Mouse (Mus musculus) limb, embryonic 10.5 days (tissue): ENCODE results near the gene Plcl1. TPM values are rescaled to one million over a fixed set of nuclear protein-coding genes. Genes with fewer than 3 reads are reported as not detected.

Experiments used
- DNase-seq: peaks from one replicate; pipeline ENCODE4 v3.0.0-alpha.2; 2017; ENCODE audit warnings: low spot score
- H3K27ac ChIP-seq: fragments of 300-500 bp; sonication (generic); 2 replicates; pipeline ENCODE4 v1.5.1; 2016; ENCODE audit warnings: mild to moderate bottlenecking
- H3K27me3 ChIP-seq: fragments of 300-500 bp; sonication (generic); 2 replicates; pipeline ENCODE4 v1.6.1; 2016; ENCODE audit warnings: low read depth, mild to moderate bottlenecking; ENCODE audit not compliant: poor library complexity, severe bottlenecking
- H3K36me3 ChIP-seq: fragments of 300-500 bp; sonication (generic); 2 replicates; pipeline ENCODE4 v1.6.1; 2016; ENCODE audit warnings: mild to moderate bottlenecking, moderate library complexity
- H3K4me1 ChIP-seq: fragments of 300-500 bp; sonication (generic); 2 replicates; pipeline ENCODE4 v1.6.1; 2016
- H3K4me3 ChIP-seq: fragments of 300-500 bp; sonication (generic); 2 replicates; pipeline ENCODE4 v1.5.1; 2016; ENCODE audit warnings: mild to moderate bottlenecking, moderate library complexity
- H3K9me3 ChIP-seq: fragments of 300-500 bp; sonication (generic); replicated peaks from 2 replicates; pipeline ENCODE4 v1.6.1; 2016; ENCODE audit warnings: mild to moderate bottlenecking
- WGBS: fragments of 180-500 bp; shearing (Covaris S2); methylation state at CpG from one replicate; pipeline ENCODE4 v1.1.7; 2016; 5-methylcytosine and 5-hydroxymethylcytosine counted together
- polyA plus RNA-seq: library from polyadenylated mRNA; unstranded; fragments of >200 nt; fragmentation: Nextera tagmentation; extraction: Ambion mirVana; gene quantifications from 2 replicates; pipeline ENCODE4 v1.2.1, GENCODE M21; 2016

The Plcl1 gene
- polyA plus RNA-seq, 1 experiment from 2014 or later, result 0.54 TPM

GRCm38 (mm10) chr1:55666798-55667197, 261.1 kb downstream of the Plcl1 start:
- no peak overlapping the region for H3K4me3 ChIP-seq
- DNase-seq, result no peak
- WGBS, result 64% methylated on average over 5 of the region's 5 CpGs
- H3K4me1 ChIP-seq, result peaks cover 4% of the 10 kb centered on the region; the same call in 1 of the 2 replicates
- no peaks in the 10 kb centered on the region for H3K9me3 ChIP-seq
- H3K27me3 ChIP-seq, result no peaks in the 10 kb centered on the region
- H3K27ac ChIP-seq, result no peak overlapping the region
- no peaks in the 10 kb centered on the region for H3K36me3 ChIP-seq

- Histone ChIP-seq H3K27me3 (no peaks in the 10 kb centered on the region), H3K36me3 (no peaks in the 10 kb centered on the region), H3K9me3 (no peaks in the 10 kb centered on the region), H3K4me1 (peaks cover 4% of the 10 kb centered on the region; the same call in 1 of the 2 replicates), H3K4me3 (no peak overlapping the region), H3K27ac (no peak overlapping the region)
- no peak for DNase-seq
- 77% methylated on average over 4 of the region's 4 CpGs for WGBS
Measured at GRCm38 (mm10) chr1:55668622-55669237, 263.0 kb downstream of the Plcl1 start.

GRCm38 (mm10) chr1:55682676-55683075, 277.0 kb downstream of the Plcl1 start:
- 92% methylated on average over 3 of the region's 3 CpGs for WGBS
- no peaks in the 10 kb centered on the region for H3K4me1 ChIP-seq

GRCm38 (mm10) chr1:55686261-55686660, 280.5 kb downstream of the Plcl1 start:
- no peak for DNase-seq
- Histone ChIP-seq H3K27me3 (no peaks in the 10 kb centered on the region), H3K9me3 (no peaks in the 10 kb centered on the region), H3K4me1 (no peaks in the 10 kb centered on the region), H3K36me3 (no peaks in the 10 kb centered on the region), H3K4me3 (no peak overlapping the region), H3K27ac (no peak overlapping the region)
- WGBS, result 86% methylated on average over 5 of the region's 5 CpGs

More at GRCm38 (mm10) chr1:55682676-55683075, 277.0 kb downstream of the Plcl1 start:
- no peak for DNase-seq
- Histone ChIP-seq H3K36me3 (no peaks in the 10 kb centered on the region), H3K27ac (no peak overlapping the region), H3K9me3 (no peaks in the 10 kb centered on the region), H3K4me3 (no peak overlapping the region), H3K27me3 (no peaks in the 10 kb centered on the region)

- DNase-seq, result no peak
- Histone ChIP-seq H3K27me3 (no peaks in the 10 kb centered on the region), H3K4me3 (no peak overlapping the region), H3K36me3 (no peaks in the 10 kb centered on the region), H3K4me1 (no peaks in the 10 kb centered on the region), H3K9me3 (no peaks in the 10 kb centered on the region), H3K27ac (no peak overlapping the region)
- 90% methylated on average over 10 of the region's 10 CpGs for WGBS
Measured at GRCm38 (mm10) chr1:55693636-55694220, 288.0 kb downstream of the Plcl1 start.

- Histone ChIP-seq H3K27me3 (no peaks in the 10 kb centered on the region), H3K36me3 (no peaks in the 10 kb centered on the region), H3K9me3 (no peaks in the 10 kb centered on the region), H3K4me3 (no peak overlapping the region), H3K27ac (no peak overlapping the region), H3K4me1 (no peaks in the 10 kb centered on the region)
- WGBS, result 95% methylated on average over 5 of the region's 5 CpGs
- no peak for DNase-seq
Measured at GRCm38 (mm10) chr1:55696206-55696605, 290.5 kb downstream of the Plcl1 start.

- H3K9me3 ChIP-seq, result no peaks in the 10 kb centered on the region
- DNase-seq, result no peak
- H3K36me3 ChIP-seq, result no peaks in the 10 kb centered on the region
- H3K4me3 ChIP-seq, result no peak overlapping the region
- WGBS, result 86% methylated on average over 3 of the region's 3 CpGs
- H3K27me3 ChIP-seq, result no peaks in the 10 kb centered on the region
- H3K4me1 ChIP-seq, result no peaks in the 10 kb centered on the region
- no peak overlapping the region for H3K27ac ChIP-seq
Measured at GRCm38 (mm10) chr1:55699393-55699970, 293.8 kb downstream of the Plcl1 start.

- Histone ChIP-seq H3K27me3 (no peaks in the 10 kb centered on the region), H3K27ac (no peak overlapping the region), H3K9me3 (no peaks in the 10 kb centered on the region), H3K4me3 (no peak overlapping the region), H3K36me3 (no peaks in the 10 kb centered on the region), H3K4me1 (no peaks in the 10 kb centered on the region)
- no peak for DNase-seq
- WGBS, result 97% methylated on average over 1 of the region's 1 CpGs
Measured at GRCm38 (mm10) chr1:55700016-55700415, 294.3 kb downstream of the Plcl1 start.

GRCm38 (mm10) chr1:55700726-55701125, 295.0 kb downstream of the Plcl1 start:
- Histone ChIP-seq H3K4me3 (no peak overlapping the region), H3K4me1 (0 out of 2 replicates have a peak, but pooled peaks cover 2% of the 10 kb centered on the region), H3K27me3 (no peaks in the 10 kb centered on the region), H3K36me3 (no peaks in the 10 kb centered on the region), H3K9me3 (no peaks in the 10 kb centered on the region), H3K27ac (no peak overlapping the region)
- DNase-seq, result no peak
- WGBS, result 78% methylated on average over 6 of the region's 6 CpGs

GRCm38 (mm10) chr1:55701601-55702000, 295.9 kb downstream of the Plcl1 start:
- 0 out of 2 replicates have a peak, but pooled peaks cover 2% of the 10 kb centered on the region for H3K4me1 ChIP-seq
- no peaks in the 10 kb centered on the region for H3K9me3 ChIP-seq
- H3K27me3 ChIP-seq, result no peaks in the 10 kb centered on the region
- no peaks in the 10 kb centered on the region for H3K36me3 ChIP-seq
- no peak for DNase-seq
- no peak overlapping the region for H3K4me3 ChIP-seq
- no peak overlapping the region for H3K27ac ChIP-seq
- 91% methylated on average over 6 of the region's 6 CpGs for WGBS

GRCm38 (mm10) chr1:55702106-55702505, 296.4 kb downstream of the Plcl1 start:
- Histone ChIP-seq H3K9me3 (no peaks in the 10 kb centered on the region), H3K36me3 (no peaks in the 10 kb centered on the region), H3K27me3 (no peaks in the 10 kb centered on the region), H3K4me1 (0 out of 2 replicates have a peak, but pooled peaks cover 2% of the 10 kb centered on the region), H3K4me3 (no peak overlapping the region), H3K27ac (no peak overlapping the region)
- WGBS, result 70% methylated on average over 3 of the region's 3 CpGs
- no peak for DNase-seq

GRCm38 (mm10) chr1:55704707-55705106, 299.0 kb downstream of the Plcl1 start:
- Histone ChIP-seq H3K36me3 (no peaks in the 10 kb centered on the region), H3K9me3 (no peaks in the 10 kb centered on the region), H3K4me1 (0 out of 2 replicates have a peak, but pooled peaks cover 2% of the 10 kb centered on the region), H3K27ac (no peak overlapping the region), H3K4me3 (no peak overlapping the region), H3K27me3 (no peaks in the 10 kb centered on the region)
- DNase-seq, result no peak
- 81% methylated on average over 2 of the region's 2 CpGs for WGBS

- H3K36me3 ChIP-seq, result no peaks in the 10 kb centered on the region
- WGBS, result 92% methylated on average over 6 of the region's 6 CpGs
- no peak overlapping the region for H3K4me3 ChIP-seq
- H3K27ac ChIP-seq, result no peak overlapping the region
- no peak for DNase-seq
- H3K9me3 ChIP-seq, result no peaks in the 10 kb centered on the region
- 0 out of 2 replicates have a peak, but pooled peaks cover 2% of the 10 kb centered on the region for H3K4me1 ChIP-seq
- no peaks in the 10 kb centered on the region for H3K27me3 ChIP-seq
Measured at GRCm38 (mm10) chr1:55705173-55705572, 299.5 kb downstream of the Plcl1 start.
